Mouse (Mus musculus) CH12.LX (cell line): ENCODE results near the gene Hhipl2. TPM values are rescaled to one million over a fixed set of nuclear protein-coding genes. Genes with fewer than 3 reads are reported as not detected.
A peak's percentile ranks its signal among the peaks of the same experiment; 100 is the strongest.
"Not testable (repeated sequence)": the region's sequence is repeated elsewhere in the genome, so short reads cannot be mapped to it uniquely, and the experiment has no call there.

Source experiments
- DNase-seq: peaks from one replicate; pipeline ENCODE4 v3.0.0-alpha.2; 2013; ENCODE audit errors: extremely low read depth
- H3K27ac ChIP-seq: 2 replicates; pipeline ENCODE4 v1.5.1; 2012; ENCODE audit warnings: low read depth, mild to moderate bottlenecking, control low read depth, moderate library complexity; ENCODE audit not compliant: insufficient read depth
- H3K27me3 ChIP-seq: replicated peaks from 2 replicates; pipeline ENCODE3; 2012; ENCODE audit warnings: inconsistent platforms
- H3K36me3 ChIP-seq, 2 experiments: replicated peaks in 1 of 2; 2 replicates each; pipeline versions ENCODE3 to v1.6.1; 2012; ENCODE audit warnings: inconsistent platforms in 1 of 2, low read length in 1 of 2, mild to moderate bottlenecking in 1 of 2, mixed read lengths in 1 of 2, moderate library complexity in 1 of 2; ENCODE audit not compliant: control insufficient read depth in 1 of 2, insufficient read depth in 1 of 2
- H3K4me1 ChIP-seq, 2 experiments: 2 replicates each; pipeline ENCODE4 v1.6.1; 2012; ENCODE audit warnings: inconsistent platforms in 1 of 2, moderate library complexity in 1 of 2; ENCODE audit not compliant: insufficient read depth in 2 of 2, control insufficient read depth in 1 of 2
- H3K4me2 ChIP-seq: 2 replicates; pipeline ENCODE4 v1.6.1; 2012; ENCODE audit warnings: low read depth, mild to moderate bottlenecking, control low read depth; ENCODE audit not compliant: poor library complexity, insufficient read depth, severe bottlenecking
- H3K4me3 ChIP-seq, 3 experiments: fragments of 150-350 bp in 1 of 3; sonication (generic) in 1 of 3; replicated peaks in 1 of 3; 2 replicates each; pipeline versions ENCODE3 to v1.5.1; 2011 to 2012; ENCODE audit warnings: low read depth in 2 of 3, low read length in 2 of 3, mild to moderate bottlenecking in 2 of 3, moderate library complexity in 2 of 3, control low read depth in 1 of 3, improper control_type of control experiment in 1 of 3, inconsistent platforms in 1 of 3, mixed read lengths in 1 of 3; ENCODE audit not compliant: poor library complexity in 1 of 3
- H3K79me2 ChIP-seq: replicated peaks from 2 replicates; pipeline ENCODE4 v1.6.1; 2012; ENCODE audit warnings: mild to moderate bottlenecking, moderate library complexity; ENCODE audit not compliant: control insufficient read depth, poor library complexity, insufficient read depth, severe bottlenecking; ENCODE audit errors: extremely low read depth
- H3K9ac ChIP-seq: 2 replicates; pipeline ENCODE4 v1.6.1; 2012; ENCODE audit warnings: low read depth, mild to moderate bottlenecking, control low read depth, moderate library complexity; ENCODE audit not compliant: insufficient read depth
- H3K9me3 ChIP-seq: replicated peaks from 2 replicates; pipeline ENCODE3; 2012; ENCODE audit warnings: low read length, inconsistent platforms, mixed read lengths
- BHLHE40 ChIP-seq: IDR thresholded peaks from 2 replicates; pipeline ENCODE4 v1.6.1; 2011; ENCODE audit warnings: mild to moderate bottlenecking, low read depth, low read length, improper control_type of control experiment
- CHD1 ChIP-seq: IDR thresholded peaks from 2 replicates; pipeline ENCODE4 v1.6.1; 2012; ENCODE audit warnings: low read depth, low read length, improper control_type of control experiment, inconsistent platforms
- CTCF ChIP-seq, 2 experiments: IDR thresholded peaks in 1 of 2; conservative IDR thresholded peaks in 1 of 2; 2 replicates each; pipeline ENCODE4 v1.5.1; 2011 to 2012; ENCODE audit warnings: low read depth in 2 of 2, low read length in 2 of 2, improper control_type of control experiment in 1 of 2, inconsistent platforms in 1 of 2, mild to moderate bottlenecking in 1 of 2, moderate library complexity in 1 of 2
- ELF1 ChIP-seq: IDR thresholded peaks from 2 replicates; pipeline ENCODE4 v1.6.1; 2014; ENCODE audit warnings: low read depth, mild to moderate bottlenecking, inconsistent platforms, low read length, improper control_type of control experiment
- EP300 ChIP-seq: IDR thresholded peaks from 2 replicates; pipeline ENCODE4 v1.6.1; 2011; ENCODE audit warnings: low read length, improper control_type of control experiment
- HCFC1 ChIP-seq: IDR thresholded peaks from 2 replicates; pipeline ENCODE4 v1.6.1; 2012; ENCODE audit warnings: low read depth, mild to moderate bottlenecking, inconsistent platforms, low read length, improper control_type of control experiment
- IRF4 ChIP-seq: IDR thresholded peaks from 2 replicates; pipeline ENCODE4 v1.6.1; 2014; ENCODE audit warnings: low read depth, mild to moderate bottlenecking, inconsistent platforms, low read length, improper control_type of control experiment
- KAT2A ChIP-seq: IDR thresholded peaks from 2 replicates; pipeline ENCODE4 v1.6.1; 2012; ENCODE audit warnings: low read length, improper control_type of control experiment, inconsistent platforms; ENCODE audit not compliant: insufficient replicate concordance
- MAZ ChIP-seq: IDR thresholded peaks from 2 replicates; pipeline ENCODE4 v1.6.1; 2012; ENCODE audit warnings: low read depth, mild to moderate bottlenecking, inconsistent platforms, low read length, improper control_type of control experiment, moderate library complexity
- MEF2A ChIP-seq: IDR thresholded peaks from 2 replicates; pipeline ENCODE4 v1.6.1; 2014; ENCODE audit warnings: low read depth, mild to moderate bottlenecking, inconsistent platforms, low read length, improper control_type of control experiment, borderline replicate concordance
- PAX5 ChIP-seq: IDR thresholded peaks from 2 replicates; pipeline ENCODE4 v1.6.1; 2012; ENCODE audit warnings: low read length, inconsistent platforms, mixed read lengths
- RAD21 ChIP-seq: IDR thresholded peaks from 2 replicates; pipeline ENCODE4 v1.6.1; 2011; ENCODE audit warnings: low read depth, mild to moderate bottlenecking, low read length, improper control_type of control experiment, moderate library complexity
- RCOR1 ChIP-seq: conservative IDR thresholded peaks from 2 replicates; pipeline ENCODE4 v1.6.1; 2012; ENCODE audit warnings: low read depth, mild to moderate bottlenecking, inconsistent platforms, low read length, improper control_type of control experiment
- SIN3A ChIP-seq: IDR thresholded peaks from 2 replicates; pipeline ENCODE4 v1.6.1; 2012; ENCODE audit warnings: low read length, improper control_type of control experiment, inconsistent platforms
- SMC3 ChIP-seq: IDR thresholded peaks from 2 replicates; pipeline ENCODE4 v1.6.1; 2011; ENCODE audit warnings: low read depth, low read length, improper control_type of control experiment
- TBP ChIP-seq: conservative IDR thresholded peaks from 2 replicates; pipeline ENCODE4 v1.6.1; 2011; ENCODE audit warnings: low read depth, low read length, improper control_type of control experiment
- TCF12 ChIP-seq: IDR thresholded peaks from 2 replicates; pipeline ENCODE4 v1.6.1; 2014; ENCODE audit warnings: low read depth, mild to moderate bottlenecking, inconsistent platforms, low read length, improper control_type of control experiment
- UBTF ChIP-seq: IDR thresholded peaks from 2 replicates; pipeline ENCODE4 v1.6.1; 2012; ENCODE audit warnings: low read depth, mild to moderate bottlenecking, inconsistent platforms, low read length, improper control_type of control experiment, moderate library complexity
- USF2 ChIP-seq: conservative IDR thresholded peaks from 2 replicates; pipeline ENCODE4 v1.6.1; 2011; ENCODE audit warnings: low read depth, low read length, improper control_type of control experiment
- ZC3H11A ChIP-seq: IDR thresholded peaks from 2 replicates; pipeline ENCODE4 v1.6.1; 2012; ENCODE audit warnings: low read depth, mild to moderate bottlenecking, inconsistent platforms, low read length, improper control_type of control experiment
- ZKSCAN1 ChIP-seq: IDR thresholded peaks from 2 replicates; pipeline ENCODE4 v1.6.1; 2012; ENCODE audit warnings: low read depth, inconsistent platforms, low read length, improper control_type of control experiment, borderline replicate concordance
- ZMIZ1 ChIP-seq: IDR thresholded peaks from 2 replicates; pipeline ENCODE4 v1.6.1; 2012; ENCODE audit warnings: low read depth, mild to moderate bottlenecking, inconsistent platforms, low read length, improper control_type of control experiment
- ZNF384 ChIP-seq: IDR thresholded peaks from 2 replicates; pipeline ENCODE4 v1.6.1; 2012; ENCODE audit warnings: low read depth, low read length, improper control_type of control experiment, inconsistent platforms
- dilution Hi-C: fragments of 300-500 bp; cut with MboI; formaldehyde crosslinking; loops from 2 replicates; pipeline ENCODE4 v1.14.3; 2020; ENCODE audit warnings: low sequenced_read_pairs; ENCODE audit not compliant: extremely low pct_unique_long_range_greater_than_20kb, extremely low pct_ligation_motif_present
- in situ Hi-C: fragments of 300-500 bp; cut with MboI; formaldehyde crosslinking; loops from 3 replicates; pipeline ENCODE4 v1.14.3; 2019; ENCODE audit warnings: low sequenced_read_pairs, low pct_ligation_motif_present, low pct_unique_long_range_greater_than_20kb, mixed read lengths
- polyA plus RNA-seq: library from polyadenylated mRNA; unstranded; fragments of >175 nt; gene quantifications from 2 replicates; pipeline ENCODE4 v1.2.1, GENCODE M21; 2012; ENCODE audit warnings: low read depth; ENCODE audit not compliant: insufficient read length
- total RNA-seq, 2 experiments: library from RNA; depleted of rRNA; stranded (reverse); fragments of 300-350 nt in 1 of 2; fragments of >200 nt in 1 of 2; gene quantifications; 2 replicates each; pipeline ENCODE4 v1.2.3; 2012 to 2014

The Hhipl2 gene
- total and polyA plus RNA-seq, 3 experiments: 0.23 TPM; not detected in 2

GRCm38 (mm10) chr1:183382621-183383020 is 35.4 kb upstream of the Hhipl2 start:
- TF ChIP-seq ZNF384 (no peak), RCOR1 (no peak), CTCF (conservative IDR thresholded peaks at IDR 0.05 in 1 of 2, IDR thresholded peaks at IDR 0.05 in 1 of 2; ENCODE audit: low read depth in 2 of 2, low read length in 2 of 2) (no peak), UBTF (no peak)
- in situ Hi-C loops: no loop called here
- no peak for DNase-seq
- H3K4me2 ChIP-seq: no peak overlapping the region
- no peak overlapping the region for H3K4me3 ChIP-seq
- no peaks in the 10 kb centered on the region for H3K79me2 ChIP-seq
- H3K36me3 ChIP-seq: no peaks in the 10 kb centered on the region
- no peak overlapping the region for H3K27ac ChIP-seq
- H3K9me3 ChIP-seq: no peaks in the 10 kb centered on the region
- dilution Hi-C loops: no loop called here
- no peak overlapping the region for H3K9ac ChIP-seq
- H3K4me1 ChIP-seq: peaks cover 0 to 2% of the 10 kb centered on the region in 2 experiments; a peak in 2 of 4 replicates
- H3K27me3 ChIP-seq: no peaks in the 10 kb centered on the region

GRCm38 (mm10) chr1:183387421-183387820 is 30.6 kb upstream of the Hhipl2 start:
- H3K27ac ChIP-seq, H3K27me3 ChIP-seq, DNase-seq, H3K4me3 ChIP-seq, H3K9me3 ChIP-seq, in situ Hi-C loops, H3K9ac ChIP-seq, dilution Hi-C loops, H3K4me2 ChIP-seq: not testable (repeated sequence)
- peaks cover 5 to 21% of the 10 kb centered on the region in 2 experiments; a peak in 3 of 4 replicates for H3K4me1 ChIP-seq
- peaks cover 7 to 16% of the 10 kb centered on the region in 2 experiments for H3K36me3 ChIP-seq
- H3K79me2 ChIP-seq: peaks cover 20% of the 10 kb centered on the region

GRCm38 (mm10) chr1:183388426-183389406 is 29.3 kb upstream of the Hhipl2 start, which contains the start of gene Taf1a:
Gene Taf1a, plus strand, starts transcription at chr1:183388981.
- H3K36me3 ChIP-seq: peaks cover 9 to 26% of the 10 kb centered on the region in 2 experiments
- H3K27me3 ChIP-seq: no peaks in the 10 kb centered on the region
- in situ Hi-C loops (no loop called here), dilution Hi-C loops (no loop called here)
- peaks cover 20% of the 10 kb centered on the region for H3K79me2 ChIP-seq
- peaks cover 5 to 21% of the 10 kb centered on the region in 2 experiments; a peak in 3 of 4 replicates for H3K4me1 ChIP-seq
- peak; percentile 98 for DNase-seq
- H3K27ac ChIP-seq: peak within 1 kb of the TSS; percentile 42
- peak within 1 kb of the TSS; percentile 93 for H3K4me2 ChIP-seq
- peak within 1 kb of the TSS; percentile 86 to 98 (median 86) for H3K4me3 ChIP-seq
- H3K9ac ChIP-seq: peak within 1 kb of the TSS; percentile 63
- no peaks in the 10 kb centered on the region for H3K9me3 ChIP-seq
- TF ChIP-seq ZC3H11A (no peak), RAD21 (no peak), ZMIZ1 (peak; percentile 31; the same call in 1 of the 2 replicates), USF2 (no peak), BHLHE40 (no peak), SMC3 (no peak), IRF4 (peak; percentile 46; the same call in 1 of the 2 replicates), ZKSCAN1 (no peak), EP300 (no peak), MEF2A (no peak), TBP (0 out of 2 replicates have a peak, but pooled peaks have one; percentile 22), MAZ (no peak), ELF1 (peak; percentile 99), CTCF (conservative IDR thresholded peaks at IDR 0.05 in 1 of 2, IDR thresholded peaks at IDR 0.05 in 1 of 2; ENCODE audit: low read depth in 2 of 2, low read length in 2 of 2) (no peak), HCFC1 (peak; percentile 88), PAX5 (no peak), KAT2A (peak; percentile 86; the same call in 1 of the 2 replicates), SIN3A (peak; percentile 97), TCF12 (peak; percentile 79), CHD1 (no peak), RCOR1 (no peak)
